Mouse (Mus musculus): ENCODE data around the gene Dnal1.

Gene Dnal1

GRCm38 (mm10) chr12:84163586-84164110 is 49.5 kb downstream of the Dnal1 start:
- no peak for DNase-seq

DNA sequence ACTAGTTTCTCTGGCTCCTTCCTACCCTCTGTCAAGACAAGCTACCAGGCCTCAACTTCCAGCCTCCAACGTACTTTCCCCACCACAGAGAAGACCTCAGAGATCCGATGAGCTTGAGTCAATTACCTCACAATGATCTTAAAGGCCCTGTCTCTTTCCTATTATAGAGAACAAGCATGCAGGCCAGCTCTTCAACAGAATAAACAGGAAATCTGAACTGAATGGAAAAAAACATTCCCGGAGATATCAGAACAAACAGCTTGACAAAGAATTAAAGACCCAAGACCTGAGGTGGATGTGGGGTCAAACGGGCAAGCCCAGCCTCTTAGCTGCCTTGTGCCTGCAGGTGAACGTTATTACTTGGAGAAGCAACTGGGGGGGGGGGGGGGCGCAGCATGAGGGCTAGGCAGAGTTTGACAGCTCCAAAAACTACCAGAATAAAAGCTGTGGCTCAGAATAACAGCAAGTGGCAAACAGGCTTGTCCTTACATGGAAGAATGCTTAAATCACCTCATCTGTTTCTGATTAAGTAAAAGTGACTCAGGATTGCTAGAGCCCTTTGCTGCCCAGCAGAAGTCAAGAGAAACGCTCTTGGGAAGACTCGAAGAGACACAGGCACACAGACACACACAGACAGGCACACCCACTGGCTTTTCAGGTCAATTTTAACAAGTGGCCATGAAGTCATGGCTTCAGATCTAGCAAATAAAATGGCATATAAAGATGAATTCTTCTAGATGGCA is 51.6 kb downstream of the Dnal1 start:
- DNase-seq: no peak

DNA sequence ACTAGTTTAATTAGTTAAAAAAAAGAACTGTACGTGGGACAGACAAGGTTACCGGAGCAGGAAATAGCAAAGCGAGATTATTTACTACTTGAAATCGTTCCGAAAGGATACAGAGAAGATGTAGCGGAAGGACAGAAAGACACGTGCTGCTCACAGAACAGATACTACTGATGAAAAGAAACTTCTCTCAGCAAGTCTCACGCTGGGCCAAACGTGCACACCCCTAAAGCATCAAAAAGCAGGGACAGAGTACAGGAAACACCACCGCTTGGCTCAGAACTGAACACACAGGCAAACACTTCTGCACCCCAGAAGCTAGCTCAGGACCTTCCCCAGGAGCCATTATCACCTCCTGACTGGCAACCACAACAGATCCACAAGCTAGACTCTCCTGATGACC is 56.4 kb downstream of the Dnal1 start:
- DNase-seq: no peak

DNA sequence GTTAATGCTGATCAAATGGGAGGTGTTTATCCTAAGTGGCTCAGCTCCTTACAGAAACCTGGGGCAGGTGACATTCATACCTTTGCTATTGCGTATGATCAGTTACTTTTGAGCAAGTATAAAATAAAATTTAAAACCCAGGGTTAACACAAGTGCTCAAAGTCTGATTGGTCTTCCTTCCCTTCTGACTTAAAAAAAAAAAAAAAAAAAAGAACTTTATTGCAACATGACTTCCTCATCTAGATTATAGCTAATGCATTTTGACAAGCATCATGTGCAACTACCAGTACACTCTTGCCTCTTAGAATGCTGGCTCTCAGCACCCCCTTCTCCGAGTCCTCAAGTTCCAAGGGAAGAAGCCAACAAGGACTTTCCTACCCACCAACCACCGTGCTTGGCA is 58.0 kb downstream of the Dnal1 start:
- no peak for DNase-seq

DNA sequence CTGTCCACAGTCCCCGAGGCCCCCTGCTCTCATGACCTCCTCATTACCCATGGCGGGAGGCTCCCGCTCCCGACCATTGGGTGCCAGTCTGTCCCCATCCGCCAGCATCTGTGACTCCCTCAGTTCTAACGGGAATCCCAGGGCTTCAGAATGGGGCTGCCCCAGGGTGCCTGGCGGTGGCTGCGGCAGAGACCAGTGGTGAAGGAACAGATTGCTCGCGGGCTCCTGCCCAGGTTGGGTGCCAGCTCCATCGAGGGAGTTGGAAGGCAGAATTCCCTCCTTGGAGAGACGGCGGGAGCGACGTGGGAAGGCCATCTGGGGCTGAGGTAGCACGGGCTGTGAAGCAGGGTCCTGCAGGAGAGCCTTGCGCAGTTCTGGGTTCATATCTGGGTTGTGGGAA is 58.7 kb downstream of the Dnal1 start:
- no peak for DNase-seq

DNA sequence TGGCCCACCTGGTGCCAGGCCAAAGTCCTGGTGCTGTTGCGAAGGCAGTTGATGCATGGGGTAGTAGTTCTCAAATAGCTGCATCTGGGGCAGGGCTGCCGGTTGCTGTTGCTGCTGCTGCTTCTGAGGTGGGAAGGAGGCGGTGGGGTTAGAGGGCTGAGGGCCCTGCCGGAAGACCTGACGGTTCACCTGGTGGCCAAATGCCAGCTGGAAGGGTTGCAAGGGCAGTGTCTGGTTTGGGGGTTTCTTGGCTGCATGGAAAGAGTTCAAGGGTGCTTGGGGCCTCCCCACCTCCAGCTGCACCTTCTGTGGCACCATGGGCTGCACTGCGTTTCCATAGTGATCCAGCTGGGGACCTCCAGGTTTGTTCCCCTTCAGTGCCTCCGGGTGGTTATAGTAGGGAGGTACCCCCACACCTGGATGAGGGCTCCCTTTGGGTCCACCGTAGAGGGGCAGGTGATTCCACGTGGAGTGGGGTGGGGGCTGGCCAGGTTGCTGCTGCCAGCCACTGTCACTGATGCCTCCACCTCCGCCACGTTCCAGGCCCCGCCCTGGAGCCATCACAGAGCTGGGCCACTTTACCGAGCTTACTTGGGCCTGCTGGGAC is 59.2 kb downstream of the Dnal1 start:
- DNase-seq: no peak

GRCm38 (mm10) chr12:84174190-84174811 is 60.1 kb downstream of the Dnal1 start:
- peak; percentile 67 for DNase-seq

DNA sequence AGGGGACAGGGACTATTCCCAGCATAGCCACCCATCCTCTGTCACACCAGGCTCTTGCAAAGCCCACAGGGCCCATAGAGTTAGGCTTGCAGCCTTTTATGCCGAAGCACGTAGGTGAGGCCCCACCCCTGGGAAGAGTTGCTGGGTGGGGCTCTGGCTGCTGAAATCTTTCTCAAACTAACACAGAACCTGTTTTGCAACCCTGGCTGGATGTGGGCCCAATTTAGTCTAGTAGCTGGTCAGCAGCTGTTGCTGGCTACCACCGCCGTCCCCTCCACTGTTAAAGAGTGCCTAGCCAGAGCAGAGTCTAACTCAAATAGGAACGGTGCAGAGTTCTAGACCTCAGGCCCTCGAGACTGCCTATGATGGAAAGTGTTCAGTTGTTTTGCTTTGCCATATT is 60.7 kb downstream of the Dnal1 start:
- DNase-seq: peak; percentile 93

DNA sequence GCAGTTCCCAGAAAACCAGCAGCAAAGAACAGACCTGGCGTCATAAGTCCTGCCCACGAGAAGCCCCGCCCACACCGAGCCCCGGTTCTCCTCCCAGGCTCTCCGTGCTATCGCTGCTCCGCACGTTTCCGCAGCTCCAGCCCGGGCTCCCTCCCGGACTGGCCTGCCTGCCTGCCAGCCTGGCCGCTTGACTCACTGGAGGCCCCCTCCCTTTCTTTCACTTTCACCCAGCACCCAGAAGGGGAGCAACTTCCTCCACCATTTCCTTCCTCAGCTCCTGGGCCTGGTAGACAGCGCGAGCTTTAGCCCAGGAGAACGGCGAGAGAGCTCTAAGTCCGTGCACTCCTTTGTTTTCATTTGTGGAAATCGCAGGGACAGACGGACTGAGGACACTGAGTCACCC is 61.5 kb downstream of the Dnal1 start:
- DNase-seq: peak; percentile 92

DNA sequence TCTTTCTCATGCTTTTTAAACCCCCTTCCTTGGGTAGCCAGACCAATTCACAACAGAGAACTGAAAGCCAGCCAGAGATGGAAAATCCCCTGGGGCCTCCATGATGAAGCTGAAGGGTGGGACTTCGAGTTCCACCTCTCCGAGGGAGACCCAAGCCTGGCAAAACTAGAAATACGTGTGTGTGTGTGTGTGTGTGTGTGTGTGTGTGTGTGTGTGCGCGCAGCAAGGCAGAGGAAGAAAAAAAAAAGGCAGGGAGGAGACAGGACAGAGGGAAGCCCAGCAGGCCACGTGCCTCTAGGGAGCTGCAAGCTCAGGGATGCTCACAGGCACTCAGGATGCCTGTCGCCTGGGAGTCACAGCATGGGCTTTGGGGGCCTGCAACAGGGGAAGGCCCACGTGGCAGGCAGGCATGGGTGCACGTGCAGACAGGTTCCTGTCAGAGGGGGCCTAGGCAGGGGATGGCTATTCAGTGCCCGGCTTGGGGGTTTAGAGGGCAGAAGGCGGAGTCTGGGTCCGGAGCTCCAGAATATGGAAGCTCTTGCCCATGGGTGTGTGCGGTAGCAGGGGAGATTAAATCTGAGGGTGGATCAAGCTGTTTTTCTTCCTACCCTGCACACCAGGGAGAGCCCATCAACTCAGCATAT is 62.1 kb downstream of the Dnal1 start:
- no peak for DNase-seq

GRCm38 (mm10) chr12:84176886-84177765 is 63.0 kb downstream of the Dnal1 start:
- no peak for DNase-seq

DNA sequence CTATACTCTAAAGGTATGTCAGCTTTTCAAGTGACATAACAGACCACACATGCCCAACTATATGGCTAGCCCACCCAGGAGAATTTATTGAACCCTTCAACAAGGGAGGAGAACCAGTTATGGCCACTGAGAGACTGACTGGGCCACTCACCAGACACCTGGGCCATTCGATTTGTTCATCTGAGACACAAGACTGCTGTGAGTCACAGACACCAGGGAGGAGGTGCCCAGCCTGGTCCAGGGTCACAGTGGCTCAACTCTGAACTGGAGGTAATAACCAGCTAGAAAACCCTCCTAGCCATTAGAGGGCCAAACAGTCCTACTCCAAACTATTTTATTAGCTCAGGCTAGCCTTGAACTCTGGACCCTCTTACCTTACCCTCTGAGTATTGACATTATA is 63.9 kb downstream of the Dnal1 start:
- no peak for DNase-seq

DNA sequence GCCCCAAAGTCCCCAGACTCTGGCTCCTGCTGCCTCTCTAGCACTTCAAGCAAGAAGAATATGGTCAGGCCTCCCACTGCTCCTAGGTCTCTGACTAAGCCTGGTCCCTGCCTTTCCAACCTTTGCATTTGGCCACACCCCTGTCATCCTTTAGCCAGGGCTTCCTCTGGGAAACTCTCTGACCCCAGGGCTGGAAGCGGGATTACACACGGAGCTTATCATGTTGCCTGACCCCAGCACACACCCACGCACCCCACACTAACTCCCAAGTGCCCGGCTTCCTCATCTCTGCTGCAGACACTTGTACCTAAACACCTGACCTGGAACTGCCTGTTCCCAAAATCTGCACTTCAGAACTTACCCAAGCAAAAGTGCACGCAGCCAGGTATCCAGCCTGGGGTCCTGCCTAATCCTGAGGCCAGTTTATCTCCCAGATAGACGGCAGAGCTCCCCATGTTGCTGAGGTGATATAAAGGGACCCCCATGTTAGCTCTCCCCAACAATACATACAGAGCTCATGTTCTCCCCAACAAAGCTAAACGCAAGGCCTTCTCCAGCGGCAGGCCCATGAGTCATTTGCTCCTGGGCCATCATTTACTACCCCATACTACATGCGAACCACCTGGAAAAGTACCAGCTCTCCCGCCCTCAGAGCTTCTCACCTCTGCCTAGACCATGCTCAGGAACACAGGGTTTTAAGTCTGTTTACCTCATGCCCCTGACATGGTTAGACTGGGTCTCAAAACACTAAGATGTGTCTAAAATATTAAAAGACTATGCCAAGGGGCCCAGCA is 64.7 kb downstream of the Dnal1 start:
- DNase-seq: no peak

DNA sequence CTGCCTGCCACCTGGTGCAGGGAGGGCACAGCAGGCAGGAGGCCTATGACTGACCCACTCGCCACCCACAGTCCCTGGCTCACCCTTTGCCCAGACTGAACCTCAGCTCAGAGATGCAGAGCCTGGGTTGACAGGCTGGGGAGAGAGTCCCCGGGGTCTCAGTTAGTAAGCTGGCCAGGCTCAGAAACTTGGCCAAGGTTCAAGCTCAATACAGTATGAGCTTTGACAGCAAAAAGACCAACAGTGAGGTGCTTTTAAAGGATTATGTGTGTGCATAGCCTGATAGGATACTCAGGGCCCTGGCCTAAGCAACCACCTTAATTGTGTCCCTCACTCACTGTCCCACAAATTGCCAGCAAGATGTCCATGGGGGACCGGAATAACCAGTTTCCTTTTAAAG is 65.9 kb downstream of the Dnal1 start:
- DNase-seq: no peak

DNA sequence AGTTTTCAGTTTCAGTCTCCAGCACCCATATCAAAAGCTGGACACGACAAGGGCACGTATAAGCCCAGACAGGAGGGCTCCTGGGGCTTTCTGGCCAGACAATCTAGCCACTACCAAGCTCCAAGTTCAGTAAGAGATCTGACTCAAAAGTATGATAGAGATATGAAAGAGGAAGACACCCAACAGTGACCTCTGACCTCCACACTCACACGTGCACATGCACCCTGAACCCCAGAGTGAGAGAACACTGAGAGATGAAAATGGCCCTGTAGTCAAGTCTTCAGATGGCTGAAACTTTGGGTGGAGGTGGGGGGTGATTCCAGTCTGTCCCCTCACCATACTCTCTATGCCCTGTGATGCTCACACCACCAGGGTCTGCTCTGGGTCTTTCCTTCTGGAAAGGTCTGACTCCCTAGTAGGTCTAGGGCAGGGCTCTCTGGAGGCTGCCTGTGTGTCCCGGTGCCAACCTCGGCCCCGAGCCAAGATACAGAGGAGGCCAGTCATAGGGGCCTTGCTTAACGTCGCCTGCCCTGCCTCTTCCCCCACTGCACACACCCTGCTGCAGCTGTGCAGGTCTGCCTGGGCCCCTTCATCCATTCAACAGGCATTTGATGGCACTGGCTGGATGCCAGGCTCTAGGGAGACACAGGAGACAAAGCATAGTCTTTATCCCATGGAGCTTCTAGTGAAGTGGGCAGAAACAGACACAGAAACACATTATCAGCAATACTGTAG is 66.7 kb downstream of the Dnal1 start:
- DNase-seq: peak; percentile 85

GRCm38 (mm10) chr12:84181999-84182398 is 67.8 kb downstream of the Dnal1 start:
- DNase-seq: no peak

DNA sequence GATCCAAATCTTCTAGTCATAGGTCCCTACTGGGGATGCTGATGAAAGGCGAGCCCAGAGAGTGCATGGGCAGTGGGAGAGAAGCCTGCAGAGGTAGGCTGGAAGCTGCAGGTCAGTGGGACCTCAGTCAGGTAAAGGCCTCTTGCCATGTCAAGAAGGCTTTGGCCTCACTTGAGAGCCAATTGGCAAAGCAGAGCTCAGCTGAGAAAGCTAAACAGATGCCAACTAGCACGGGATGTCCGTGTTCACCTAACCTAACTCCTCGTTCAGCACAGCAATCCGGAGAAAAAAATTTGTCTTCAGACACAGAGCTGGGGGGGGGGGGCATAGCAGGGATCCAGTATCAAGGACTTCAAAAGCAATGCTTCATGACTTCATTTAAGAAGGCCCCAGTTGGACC is 70.8 kb downstream of the Dnal1 start:
- DNase-seq: no peak

- DNase-seq: no peak
These were observed 71.4 kb downstream of the Dnal1 start for GRCm38 (mm10) chr12:84185547-84185946.

DNA sequence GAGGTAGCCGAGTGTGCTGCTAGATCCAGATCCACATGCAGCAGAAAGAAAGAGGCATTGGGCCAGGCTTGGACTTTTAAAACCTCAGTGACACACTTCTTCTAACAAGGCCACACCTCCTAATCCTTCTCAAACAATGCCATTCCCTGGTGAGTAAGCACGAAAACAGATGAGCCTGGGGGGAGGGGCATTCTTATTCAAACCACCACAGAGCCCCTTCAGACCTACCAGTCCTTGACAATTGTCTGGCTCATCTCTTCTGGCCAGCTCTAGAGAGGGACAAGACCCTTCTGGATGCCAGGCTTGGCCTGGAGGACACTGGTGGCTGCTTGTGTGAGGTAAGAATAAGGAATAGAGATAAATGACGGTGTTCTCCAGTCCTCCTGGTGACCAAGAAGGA is 72.4 kb downstream of the Dnal1 start:
- no peak for DNase-seq

- DNase-seq: peak; percentile 86
These were observed 72.8 kb downstream of the Dnal1 start for GRCm38 (mm10) chr12:84186950-84187349.

Measured in kidney, adult 11 months (tissue).